Mouse (Mus musculus) effector memory CD4-positive, alpha-beta T cell, adult 7 months (primary cell): ENCODE data around the gene Pbrm1. TPM values are rescaled to one million over a fixed set of nuclear protein-coding genes. Genes with fewer than 3 reads are reported as not detected.

Source experiments
- polyA plus RNA-seq: library from polyadenylated mRNA; unstranded; fragments of 100-300 nt; shearing (Covaris generic); gene quantifications from one replicate; pipeline ENCODE4 v1.2.1, GENCODE M21; 2017

Gene Pbrm1
- 143 TPM for polyA plus RNA-seq

DNA sequence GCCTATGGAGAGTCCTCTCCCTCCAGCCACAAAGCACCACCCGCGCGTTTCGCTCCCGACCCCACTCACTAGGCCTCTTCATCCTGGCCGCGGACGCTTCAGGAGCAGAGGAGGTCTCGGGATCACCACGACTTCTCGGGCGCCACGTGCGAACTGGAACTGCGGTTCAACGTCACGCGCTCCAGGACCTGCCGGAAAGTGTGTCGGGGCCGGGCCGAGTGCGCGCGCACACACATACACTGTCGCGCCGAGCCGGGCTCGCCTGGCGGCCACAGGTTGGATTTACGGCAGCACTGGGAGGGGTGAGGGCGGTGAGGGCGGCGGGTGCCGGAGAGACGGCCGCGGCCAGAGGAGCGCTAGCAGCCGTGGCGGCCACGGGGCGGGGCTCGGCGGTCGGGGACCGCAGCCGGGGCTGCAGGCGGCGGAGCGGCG, at the start of gene Pbrm1, which contains the start of gene Gnl3:
Gene Pbrm1, plus strand, starts transcription at position 279 of the 432 bp plus-strand sequence.
Gene Gnl3, minus strand, starts transcription at position 293 of the 432 bp plus-strand sequence.

GRCm38 (mm10) chr14:31001307-31002205, 17.4 kb upstream of the Pbrm1 start, which contains the start of the genes Glt8d1 and Spcs1:
Gene Glt8d1, plus strand, starts transcription at chr14:31001400.
Gene Spcs1, minus strand, starts transcription at chr14:31001672.

GRCm38 (mm10) chr14:31128826-31129219, 109.9 kb downstream of the Pbrm1 start, which contains the start of gene Smim4:
Gene Smim4, minus strand, starts transcription at chr14:31128956.

GRCm38 (mm10) chr14:31130236-31131220, 111.6 kb downstream of the Pbrm1 start, which contains the start of gene Nt5dc2:
Gene Nt5dc2, plus strand, starts transcription at chr14:31131053.

DNA sequence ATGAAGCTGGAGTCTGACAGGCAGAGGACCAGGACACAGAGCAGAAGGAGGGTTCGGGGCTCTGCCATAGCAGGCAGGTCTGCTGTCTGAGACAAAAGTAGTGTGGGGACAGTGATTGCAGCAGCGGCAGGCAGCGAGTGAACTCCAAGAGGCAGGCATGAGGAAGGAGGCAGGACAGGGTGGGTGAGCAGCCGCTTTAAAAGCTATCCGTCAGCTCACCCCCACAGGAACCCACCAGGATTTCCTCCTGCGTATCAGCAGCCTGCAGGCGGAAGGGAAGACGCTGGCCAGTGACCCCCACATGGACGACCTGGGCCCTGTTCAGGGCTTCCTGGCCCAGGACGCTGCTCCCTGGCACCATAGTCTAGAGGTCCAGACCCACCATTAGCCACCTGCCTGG, 149.5 kb downstream of the Pbrm1 start, which contains the start of gene Stab1:
Gene Stab1, minus strand, starts transcription at position 217 of the 400 bp plus-strand sequence.

Other genes starting within 250 kb of the Pbrm1 start
- 17.5 TPM for gene Tmem110, start 193.5 kb upstream of the Pbrm1 start, polyA plus RNA-seq
- 0.41 TPM for gene Mustn1, start 139.9 kb upstream of the Pbrm1 start, polyA plus RNA-seq
- gene Itih4, start 132.7 kb upstream of the Pbrm1 start, polyA plus RNA-seq = not detected
- gene Itih3, start 95.4 kb upstream of the Pbrm1 start, polyA plus RNA-seq = not detected
- not detected for gene Itih1, start 75.8 kb upstream of the Pbrm1 start, polyA plus RNA-seq
- 6.8 TPM for gene Nek4, start 67.8 kb upstream of the Pbrm1 start, polyA plus RNA-seq
- 7.8 TPM for gene Glt8d1, start 17.7 kb upstream of the Pbrm1 start, polyA plus RNA-seq
- gene Spcs1, start 17.5 kb upstream of the Pbrm1 start, polyA plus RNA-seq = 155 TPM
- gene Gnl3, start within 50 bp of the Pbrm1 start, polyA plus RNA-seq = 118 TPM
- gene Smim4, start 109.8 kb downstream of the Pbrm1 start, polyA plus RNA-seq = 55.9 TPM
- not detected for gene Nt5dc2, start 111.9 kb downstream of the Pbrm1 start, polyA plus RNA-seq
- not detected for gene Stab1, start 149.5 kb downstream of the Pbrm1 start, polyA plus RNA-seq
- 0.60 TPM for gene Tnnc1, start 189.2 kb downstream of the Pbrm1 start, polyA plus RNA-seq
- 186 TPM for gene Nisch, start 197.8 kb downstream of the Pbrm1 start, polyA plus RNA-seq
- gene Sema3g, start 198.7 kb downstream of the Pbrm1 start, polyA plus RNA-seq = 0.09 TPM
- 7.2 TPM for gene Phf7, start 232.2 kb downstream of the Pbrm1 start, polyA plus RNA-seq
- 79.9 TPM for gene Bap1, start 232.3 kb downstream of the Pbrm1 start, polyA plus RNA-seq